Mouse (Mus musculus) hindbrain, embryonic 10.5 days (tissue): ENCODE results near the gene Cnpy2. TPM values are rescaled to one million over a fixed set of nuclear protein-coding genes. Genes with fewer than 3 reads are reported as not detected.
"Not testable (repeated sequence)": the region's sequence is repeated elsewhere in the genome, so short reads cannot be mapped to it uniquely, and the experiment has no call there.

Experiments used
- DNase-seq: peaks from one replicate; pipeline ENCODE4 v3.0.0-alpha.2; 2017; ENCODE audit warnings: low spot score
- H3K27ac ChIP-seq: fragments of 300-500 bp; sonication (generic); 2 replicates; pipeline ENCODE4 v1.5.1; 2016; ENCODE audit warnings: mild to moderate bottlenecking, moderate library complexity
- H3K27me3 ChIP-seq: fragments of 300-500 bp; sonication (generic); 2 replicates; pipeline ENCODE4 v1.6.1; 2016; ENCODE audit warnings: mild to moderate bottlenecking; ENCODE audit not compliant: poor library complexity, insufficient read depth, severe bottlenecking
- H3K36me3 ChIP-seq: fragments of 300-500 bp; sonication (generic); 2 replicates; pipeline ENCODE4 v1.6.1; 2016; ENCODE audit warnings: mild to moderate bottlenecking, moderate library complexity
- H3K4me1 ChIP-seq: fragments of 300-500 bp; sonication (generic); replicated peaks from 2 replicates; pipeline ENCODE4 v1.6.1; 2016; ENCODE audit warnings: mild to moderate bottlenecking
- H3K4me3 ChIP-seq: fragments of 300-500 bp; sonication (generic); 2 replicates; pipeline ENCODE4 v1.5.1; 2016; ENCODE audit warnings: mild to moderate bottlenecking, moderate library complexity
- H3K9me3 ChIP-seq: fragments of 300-500 bp; sonication (generic); 2 replicates; pipeline ENCODE4 v1.6.1; 2016; ENCODE audit warnings: mild to moderate bottlenecking, moderate library complexity
- WGBS: fragments of 180-500 bp; shearing (Covaris S2); methylation state at CpG from one replicate; pipeline ENCODE4 v1.1.7; 2016; 5-methylcytosine and 5-hydroxymethylcytosine counted together
- polyA plus RNA-seq: library from polyadenylated mRNA; unstranded; fragments of >200 nt; fragmentation: Nextera tagmentation; extraction: Ambion mirVana; gene quantifications from 2 replicates; pipeline ENCODE4 v1.2.1, GENCODE M21; 2016

Cnpy2 gene
- polyA plus RNA-seq, 1 experiment from 2014 or later = 252 TPM

- 88% methylated on average over 10 of the region's 10 CpGs for WGBS
- Histone ChIP-seq H3K36me3 (peaks cover 58% of the 10 kb centered on the region), H3K9me3 (no peaks in the 10 kb centered on the region), H3K4me3 (no peak overlapping the region), H3K4me1 (peaks cover 15% of the 10 kb centered on the region), H3K27ac (no peak overlapping the region), H3K27me3 (no peaks in the 10 kb centered on the region)
- no peak for DNase-seq
These were observed 5.4 kb downstream of the Cnpy2 start for GRCm38 (mm10) chr10:128327610-128328009.

- DNase-seq, H3K27ac ChIP-seq, H3K9me3 ChIP-seq, H3K4me1 ChIP-seq, H3K4me3 ChIP-seq, H3K27me3 ChIP-seq: not testable (repeated sequence)
- H3K36me3 ChIP-seq = peaks cover 21% of the 10 kb centered on the region
- WGBS = 81% methylated on average over 6 of the region's 6 CpGs
These were observed 10.3 kb downstream of the Cnpy2 start for GRCm38 (mm10) chr10:128332358-128333249.

GRCm38 (mm10) chr10:128335582-128335981 is 13.3 kb downstream of the Cnpy2 start:
- Histone ChIP-seq H3K27ac (no peak overlapping the region), H3K36me3 (peaks cover 13% of the 10 kb centered on the region), H3K9me3 (no peaks in the 10 kb centered on the region), H3K27me3 (no peaks in the 10 kb centered on the region), H3K4me1 (peaks cover 28% of the 10 kb centered on the region), H3K4me3 (no peak overlapping the region)
- 7% methylated on average over 4 of the region's 4 CpGs for WGBS
- DNase-seq = peak; percentile 71

- peaks cover 28% of the 10 kb centered on the region for H3K4me1 ChIP-seq
- H3K9me3 ChIP-seq = no peaks in the 10 kb centered on the region
- no peak overlapping the region for H3K27ac ChIP-seq
- H3K4me3 ChIP-seq = no peak overlapping the region
- H3K36me3 ChIP-seq = peaks cover 18% of the 10 kb centered on the region
- DNase-seq = no peak
- 96% methylated on average over 3 of the region's 3 CpGs for WGBS
- no peaks in the 10 kb centered on the region for H3K27me3 ChIP-seq
These were observed 13.9 kb downstream of the Cnpy2 start for GRCm38 (mm10) chr10:128336195-128336594.

- no peak for DNase-seq
- Histone ChIP-seq H3K27ac (0 out of 2 replicates have a peak overlapping the region, but pooled peaks have one; percentile 95), H3K27me3 (no peaks in the 10 kb centered on the region), H3K9me3 (no peaks in the 10 kb centered on the region), H3K4me3 (peak overlapping the region; percentile 100; the same call in 1 of the 2 replicates), H3K36me3 (peaks cover 22% of the 10 kb centered on the region), H3K4me1 (peaks cover 28% of the 10 kb centered on the region)
- 88% methylated on average over 3 of the region's 3 CpGs for WGBS
These were observed 14.3 kb downstream of the Cnpy2 start for GRCm38 (mm10) chr10:128336597-128336996.

- 2% methylated on average over 61 of the region's 61 CpGs for WGBS
- H3K9me3 ChIP-seq = no peaks in the 10 kb centered on the region
- DNase-seq = peak; percentile 98
These were observed 15.3 kb downstream of the Cnpy2 start, which contains the start of gene Cs for GRCm38 (mm10) chr10:128337306-128338181. TSS of gene Cs (plus strand) at chr10:128337734.

GRCm38 (mm10) chr10:128338415-128338814 is 16.2 kb downstream of the Cnpy2 start:
- no peaks in the 10 kb centered on the region for H3K9me3 ChIP-seq
- no peaks in the 10 kb centered on the region for H3K27me3 ChIP-seq
- H3K4me3 ChIP-seq = peak overlapping the region; percentile 100
- H3K27ac ChIP-seq = peak overlapping the region; percentile 95
- no peak for DNase-seq
- H3K36me3 ChIP-seq = peaks cover 27% of the 10 kb centered on the region
- peaks cover 28% of the 10 kb centered on the region for H3K4me1 ChIP-seq
- WGBS = 28% methylated on average over 5 of the region's 5 CpGs

More at GRCm38 (mm10) chr10:128337306-128338181, 15.3 kb downstream of the Cnpy2 start, which contains the start of gene Cs:
- H3K4me1 ChIP-seq = peaks cover 28% of the 10 kb centered on the region
- H3K27ac ChIP-seq = peak within 1 kb of the TSS; percentile 95
- H3K27me3 ChIP-seq = no peaks in the 10 kb centered on the region
- peaks cover 22% of the 10 kb centered on the region for H3K36me3 ChIP-seq
- peak within 1 kb of the TSS; percentile 100 for H3K4me3 ChIP-seq

- Histone ChIP-seq H3K27me3 (no peaks in the 10 kb centered on the region), H3K4me1 (peaks cover 28% of the 10 kb centered on the region), H3K27ac (no peak overlapping the region), H3K36me3 (peaks cover 31% of the 10 kb centered on the region), H3K9me3 (no peaks in the 10 kb centered on the region), H3K4me3 (peak overlapping the region; percentile 100)
- WGBS = 88% methylated on average over 2 of the region's 2 CpGs
- no peak for DNase-seq
These were observed 16.7 kb downstream of the Cnpy2 start for GRCm38 (mm10) chr10:128338948-128339347.

- no peak overlapping the region for H3K4me3 ChIP-seq
- H3K36me3 ChIP-seq = peaks cover 38% of the 10 kb centered on the region
- H3K27me3 ChIP-seq = no peaks in the 10 kb centered on the region
- no peak for DNase-seq
- H3K4me1 ChIP-seq = peaks cover 31% of the 10 kb centered on the region
- H3K27ac ChIP-seq = no peak overlapping the region
- WGBS = 87% methylated on average over 2 of the region's 2 CpGs
- H3K9me3 ChIP-seq = no peaks in the 10 kb centered on the region
These were observed 18.0 kb downstream of the Cnpy2 start for GRCm38 (mm10) chr10:128340257-128340656.

GRCm38 (mm10) chr10:128343436-128343835 is 21.2 kb downstream of the Cnpy2 start:
- no peak for DNase-seq
- Histone ChIP-seq H3K27ac (no peak overlapping the region), H3K36me3 (peaks cover 54% of the 10 kb centered on the region), H3K9me3 (no peaks in the 10 kb centered on the region), H3K4me3 (no peak overlapping the region), H3K27me3 (no peaks in the 10 kb centered on the region), H3K4me1 (peaks cover 18% of the 10 kb centered on the region)
- 93% methylated on average over 1 of the region's 1 CpGs for WGBS

GRCm38 (mm10) chr10:128344568-128345275 is 22.5 kb downstream of the Cnpy2 start:
- 83% methylated on average over 7 of the region's 7 CpGs for WGBS
- no peak for DNase-seq
- Histone ChIP-seq H3K4me1 (peaks cover 7% of the 10 kb centered on the region; the same call in 1 of the 2 replicates), H3K27ac (no peak overlapping the region), H3K9me3 (no peaks in the 10 kb centered on the region), H3K27me3 (no peaks in the 10 kb centered on the region), H3K4me3 (no peak overlapping the region), H3K36me3 (peaks cover 58% of the 10 kb centered on the region)

- Histone ChIP-seq H3K9me3 (no peaks in the 10 kb centered on the region), H3K36me3 (peaks cover 68% of the 10 kb centered on the region), H3K4me1 (peaks cover 3% of the 10 kb centered on the region; the same call in 1 of the 2 replicates), H3K27me3 (no peaks in the 10 kb centered on the region), H3K27ac (no peak overlapping the region), H3K4me3 (no peak overlapping the region)
- DNase-seq = no peak
- 93% methylated on average over 8 of the region's 8 CpGs for WGBS
These were observed 25.3 kb downstream of the Cnpy2 start for GRCm38 (mm10) chr10:128347541-128347940.
